Mouse (Mus musculus) left cerebral cortex, adult 2 months (tissue): Measurements from ENCODE around the gene Prkcg. TPM values are rescaled to one million over a fixed set of nuclear protein-coding genes. Genes with fewer than 3 reads are reported as not detected.
A peak's percentile ranks its signal among the peaks of the same experiment; 100 is the strongest.

ENCODE experiments used
- DNase-seq, 2 experiments: peaks; one replicate each; pipeline ENCODE4 v3.0.0; 2021 to 2022; ENCODE audit warnings: low spot score in 2 of 2, mixed read lengths in 1 of 2; ENCODE audit errors: extremely low spot score in 1 of 2
- H3K27ac ChIP-seq: fragments of 200-600 bp; 2 replicates; pipeline ENCODE4 v1.8.1; 2022
- H3K4me3 ChIP-seq: fragments of 200-600 bp; 2 replicates; pipeline ENCODE4 v1.8.1; 2022
- CTCF ChIP-seq: fragments of 200-600 bp; IDR thresholded peaks from 2 replicates; pipeline ENCODE4 v1.8.1; 2022; ENCODE audit warnings: antibody characterized with exemption, mild to moderate bottlenecking, moderate library complexity
- intact Hi-C: fragments of 180-260 bp; cut with DNase I; formaldehyde crosslinking; loops from one replicate; pipeline ENCODE4 v1.15.1; 2025
- total RNA-seq, 2 experiments: library from RNA; stranded (reverse); gene quantifications; 2 replicates each; pipeline ENCODE4 v1.2.3; 2021

The Prkcg gene
- total RNA-seq, 2 experiments from 2014 or later = 262 to 263 TPM

- intact Hi-C loops = no loop called here
- Histone ChIP-seq H3K4me3 (no peak overlapping the region), H3K27ac (no peak overlapping the region)
- no peak for TF ChIP-seq CTCF
- no peak for DNase-seq
These were observed 59.3 kb downstream of the Prkcg start for GRCm38 (mm10) chr7:3348326-3348725.

- Histone ChIP-seq H3K4me3 (no peak overlapping the region), H3K27ac (no peak overlapping the region)
- no peak for DNase-seq
- intact Hi-C loops = no loop called here
- no peak for TF ChIP-seq CTCF
These were observed 60.8 kb downstream of the Prkcg start for GRCm38 (mm10) chr7:3349775-3350174.

- H3K27ac ChIP-seq = no peak overlapping the region
- TF ChIP-seq CTCF = peak; percentile 6
- DNase-seq = no peak
- no peak overlapping the region for H3K4me3 ChIP-seq
- intact Hi-C loops = no loop called here
These were observed 62.6 kb downstream of the Prkcg start for GRCm38 (mm10) chr7:3351536-3351935.

DNA sequence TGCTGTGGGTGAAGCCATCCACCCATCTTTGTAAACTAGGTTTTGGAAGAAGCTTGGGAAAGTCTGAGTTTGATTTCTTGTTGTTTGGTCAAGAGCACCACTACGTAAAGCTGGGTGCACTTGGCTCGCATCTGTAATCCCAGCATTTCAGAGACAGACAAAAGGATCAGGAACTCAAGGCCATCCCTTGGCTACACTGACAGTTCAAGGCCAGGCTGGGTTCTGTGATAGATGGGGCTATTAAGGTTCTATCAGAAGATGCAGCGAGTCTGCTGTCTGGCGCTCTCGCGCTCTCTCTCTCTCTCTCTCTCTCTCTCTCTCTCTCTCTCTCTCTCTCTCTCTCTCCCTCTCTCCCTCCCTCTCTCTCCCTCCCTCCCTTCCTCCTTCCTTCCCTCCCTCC lies 65.9 kb downstream of the Prkcg start:
- Histone ChIP-seq H3K4me3 (no peak overlapping the region), H3K27ac (no peak overlapping the region)
- TF ChIP-seq CTCF = no peak
- no peak for DNase-seq
- intact Hi-C loops = no loop called here

DNA sequence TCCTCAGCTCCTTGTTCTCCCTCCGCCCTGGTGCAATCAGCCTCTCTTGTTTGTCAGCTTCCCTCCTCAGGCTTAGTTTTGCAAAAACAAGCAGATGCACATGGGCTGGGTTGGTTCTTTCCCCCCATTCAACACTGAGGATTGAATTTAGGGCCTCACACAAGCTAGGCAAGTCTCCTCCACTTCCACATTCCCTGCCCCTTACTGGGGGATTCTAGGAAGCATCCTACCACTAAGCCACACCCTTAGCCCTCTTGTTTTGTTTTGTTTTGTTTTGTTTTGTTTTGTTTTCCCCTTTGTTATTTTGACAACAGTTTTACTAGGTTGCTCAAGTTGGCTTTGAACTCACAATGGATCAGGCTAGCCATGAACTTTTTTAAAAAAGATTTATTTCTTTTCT lies 71.7 kb downstream of the Prkcg start:
- TF ChIP-seq CTCF = no peak
- DNase-seq = no peak

GRCm38 (mm10) chr7:3365547-3366279 lies 76.7 kb downstream of the Prkcg start:
- no peak overlapping the region for H3K4me3 ChIP-seq
- no peak for TF ChIP-seq CTCF

More for the DNA sequence above, 71.7 kb downstream of the Prkcg start:
- no peak overlapping the region for H3K27ac ChIP-seq
- no peak overlapping the region for H3K4me3 ChIP-seq
- intact Hi-C loops = no loop called here

GRCm38 (mm10) chr7:3366705-3367516 lies 77.9 kb downstream of the Prkcg start:
- no peak for TF ChIP-seq CTCF
- Histone ChIP-seq H3K4me3 (no peak overlapping the region), H3K27ac (no peak overlapping the region)
- DNase-seq = peak in 1 of 2 experiments; percentile 19
- intact Hi-C loops = no loop called here

More at GRCm38 (mm10) chr7:3365547-3366279, 76.7 kb downstream of the Prkcg start:
- intact Hi-C loops = no loop called here
- no peak overlapping the region for H3K27ac ChIP-seq
- no peak for DNase-seq

- TF ChIP-seq CTCF = no peak
- Histone ChIP-seq H3K4me3 (no peak overlapping the region), H3K27ac (no peak overlapping the region)
- intact Hi-C loops = no loop called here
- DNase-seq = no peak
These were observed 78.6 kb downstream of the Prkcg start for GRCm38 (mm10) chr7:3367569-3367968.

DNA sequence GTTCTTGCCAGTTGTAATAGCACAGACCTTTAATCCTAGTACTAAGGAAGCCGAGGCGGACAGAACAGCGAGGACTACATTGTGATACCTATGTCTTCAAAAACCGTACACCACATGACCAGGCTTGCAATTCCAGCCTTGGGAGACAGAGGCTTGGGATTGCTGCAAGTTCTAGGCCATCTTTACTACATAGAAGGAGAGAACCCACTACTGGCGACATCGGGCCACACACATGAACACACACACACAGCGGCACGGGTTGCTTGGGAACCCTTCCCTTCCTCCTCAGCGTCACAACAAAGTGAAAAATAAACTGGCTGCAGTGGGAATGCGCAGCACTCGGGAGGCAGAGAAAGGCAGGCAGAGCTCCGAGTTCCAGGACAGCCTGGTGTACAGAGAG lies 79.3 kb downstream of the Prkcg start:
- H3K4me3 ChIP-seq = no peak overlapping the region
- intact Hi-C loops = no loop called here
- no peak; the same call in 1 of the 2 replicates for TF ChIP-seq CTCF
- H3K27ac ChIP-seq = no peak overlapping the region
- no peak for DNase-seq

DNA sequence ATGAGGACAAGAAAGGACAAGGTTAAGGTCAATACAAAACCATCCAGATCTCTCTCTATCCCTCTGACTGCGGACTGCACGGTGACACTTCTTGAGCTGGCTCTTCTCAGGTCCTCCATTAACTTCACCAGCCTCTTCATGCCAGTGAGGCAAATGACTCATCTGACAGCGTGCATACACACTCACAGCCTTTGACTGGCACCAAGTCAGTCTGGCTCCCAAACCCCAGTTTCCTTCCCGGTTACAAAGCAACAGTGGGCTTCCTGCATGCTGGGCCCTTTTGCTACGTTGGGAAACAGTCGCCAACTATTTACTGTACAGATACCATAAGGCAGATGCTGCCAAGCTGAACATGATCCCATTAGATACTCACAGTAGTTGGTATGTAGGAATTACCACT lies 80.2 kb downstream of the Prkcg start:
- intact Hi-C loops = no loop called here
- no peak overlapping the region for H3K4me3 ChIP-seq
- H3K27ac ChIP-seq = no peak overlapping the region
- no peak for DNase-seq
- TF ChIP-seq CTCF = no peak

DNA sequence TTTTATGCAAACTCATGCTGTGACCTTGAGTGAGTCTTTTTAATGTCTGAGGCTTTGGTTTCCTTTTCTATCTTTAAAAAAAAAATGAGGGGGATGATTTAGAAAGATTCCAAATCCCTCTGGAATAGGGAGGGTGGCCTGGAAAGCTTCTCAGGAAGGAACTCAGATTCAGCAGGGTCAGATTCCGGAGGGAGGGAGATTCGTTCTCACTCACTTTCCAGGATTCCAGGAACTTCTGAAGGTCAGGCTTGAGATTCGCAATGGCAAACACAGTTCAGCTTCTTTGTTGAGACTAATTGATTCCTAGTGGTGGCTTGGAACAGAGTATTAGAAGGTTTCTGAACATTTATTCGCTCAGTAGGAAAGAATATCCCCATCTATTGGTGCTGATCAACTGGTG lies 81.4 kb downstream of the Prkcg start:
- intact Hi-C loops = no loop called here
- DNase-seq = no peak
- H3K27ac ChIP-seq = no peak overlapping the region; the same call in 1 of the 2 replicates
- no peak for TF ChIP-seq CTCF
- no peak overlapping the region for H3K4me3 ChIP-seq

DNA sequence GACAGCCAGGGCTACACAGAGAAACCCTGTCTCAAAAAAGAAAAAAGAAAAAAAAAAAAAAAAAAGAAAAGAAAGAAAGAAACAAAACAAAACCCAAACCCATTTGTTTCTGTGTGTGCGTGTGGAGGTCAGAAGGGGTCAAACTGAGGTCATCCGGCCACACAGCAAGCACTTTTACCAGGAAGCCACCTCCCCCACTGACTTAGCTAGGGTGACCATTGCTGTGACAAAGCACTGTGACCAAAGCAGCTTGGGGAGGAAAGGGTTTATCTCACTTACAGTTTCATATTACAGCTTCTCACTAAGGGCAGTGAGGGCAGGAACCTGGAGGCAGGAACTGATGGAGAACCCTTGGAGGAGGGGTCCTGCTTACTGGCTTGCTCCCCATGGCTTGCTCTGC lies 83.4 kb downstream of the Prkcg start:
- no peak for TF ChIP-seq CTCF
- intact Hi-C loops = no loop called here

More for the DNA sequence above, 83.4 kb downstream of the Prkcg start:
- no peak for DNase-seq
- Histone ChIP-seq H3K27ac (no peak overlapping the region), H3K4me3 (no peak overlapping the region)
